Mouse (Mus musculus): ENCODE measurements at regions not wholly inside any gene's neighbourhood (a gene's known extent, or its start where the extent isn't known, plus 50 kb on each side); places are given as distances from the start of the nearest gene placed in this dataset.

- TF ChIP-seq CTCF (IDR thresholded peaks at IDR 0.05; ENCODE audit: low read depth) (no peak), EP300 (IDR thresholded peaks at IDR 0.05; ENCODE audit: low read depth) (no peak)
- WGBS, result 59% methylated on average over 3 of the region's 3 CpGs
- Histone ChIP-seq H3K27me3 (ENCODE audit: control insufficient read depth, insufficient read depth, low read length) (no peaks in the 10 kb centered on the region), H3K4me2 (ENCODE audit: low read depth, low read length) (no peak overlapping the region), H3K9me3 (replicated peaks; ENCODE audit: control insufficient read depth, low read length) (no peaks in the 10 kb centered on the region), H3K36me3 (replicated peaks; ENCODE audit: control insufficient read depth, insufficient read depth, low read length) (no peaks in the 10 kb centered on the region), H3K9ac (replicated peaks; ENCODE audit: low read depth, low read length) (no peak overlapping the region), H3K4me3 (ENCODE audit: low read depth, low read length) (no peak overlapping the region), H3K4me1 (ENCODE audit: control insufficient read depth, insufficient read depth) (no peaks in the 10 kb centered on the region), H3K27ac (ENCODE audit: low read depth) (no peak overlapping the region)
- ATAC-seq (ENCODE audit: insufficient read depth, low read depth), result no peak
- no peak for DNase-seq (ENCODE audit: low spot score)
Observed at GRCm38 (mm10) chr3:19810034-19810433, 146.8 kb upstream of the Cp start.

GRCm38 (mm10) chr3:19824904-19825303 lies 131.9 kb upstream of the Cp start:
- DNase-seq (ENCODE audit: low spot score) (no peak), ATAC-seq (ENCODE audit: insufficient read depth, low read depth) (no peak)
- H3K27me3 ChIP-seq (ENCODE audit: control insufficient read depth, insufficient read depth, low read length), result no peaks in the 10 kb centered on the region
- no peaks in the 10 kb centered on the region for H3K4me1 ChIP-seq (ENCODE audit: control insufficient read depth, insufficient read depth)
- no peak overlapping the region for H3K27ac ChIP-seq (ENCODE audit: low read depth)
- no peak overlapping the region for H3K4me3 ChIP-seq (ENCODE audit: low read depth, low read length)
- no peak overlapping the region for H3K4me2 ChIP-seq (ENCODE audit: low read depth, low read length)
- no peak for TF ChIP-seq EP300 (IDR thresholded peaks at IDR 0.05; ENCODE audit: low read depth)
- no peak for TF ChIP-seq CTCF (IDR thresholded peaks at IDR 0.05; ENCODE audit: low read depth)
- WGBS, result 76% methylated on average over 1 of the region's 1 CpGs
- H3K9me3 ChIP-seq (replicated peaks; ENCODE audit: control insufficient read depth, low read length), result no peaks in the 10 kb centered on the region
- H3K9ac ChIP-seq (replicated peaks; ENCODE audit: low read depth, low read length), result no peak overlapping the region
- H3K36me3 ChIP-seq (replicated peaks; ENCODE audit: control insufficient read depth, insufficient read depth, low read length), result no peaks in the 10 kb centered on the region

GRCm38 (mm10) chr3:19828518-19829246 lies 128.2 kb upstream of the Cp start:
- no peaks in the 10 kb centered on the region for H3K9me3 ChIP-seq (replicated peaks; ENCODE audit: control insufficient read depth, low read length)
- ATAC-seq (ENCODE audit: insufficient read depth, low read depth) (no peak), DNase-seq (ENCODE audit: low spot score) (no peak)
- no peaks in the 10 kb centered on the region for H3K36me3 ChIP-seq (replicated peaks; ENCODE audit: control insufficient read depth, insufficient read depth, low read length)
- no peak overlapping the region for H3K9ac ChIP-seq (replicated peaks; ENCODE audit: low read depth, low read length)
- H3K27me3 ChIP-seq (ENCODE audit: control insufficient read depth, insufficient read depth, low read length), result no peaks in the 10 kb centered on the region
- H3K27ac ChIP-seq (ENCODE audit: low read depth), result no peak overlapping the region
- no peak for TF ChIP-seq CTCF (IDR thresholded peaks at IDR 0.05; ENCODE audit: low read depth)
- no peak for TF ChIP-seq EP300 (IDR thresholded peaks at IDR 0.05; ENCODE audit: low read depth)
- H3K4me1 ChIP-seq (ENCODE audit: control insufficient read depth, insufficient read depth), result no peaks in the 10 kb centered on the region
- no peak overlapping the region for H3K4me3 ChIP-seq (ENCODE audit: low read depth, low read length)
- H3K4me2 ChIP-seq (ENCODE audit: low read depth, low read length), result no peak overlapping the region
- 73% methylated on average over 5 of the region's 5 CpGs for WGBS

GRCm38 (mm10) chr3:19829752-19830151 lies 127.1 kb upstream of the Cp start:
- Histone ChIP-seq H3K9ac (replicated peaks; ENCODE audit: low read depth, low read length) (no peak overlapping the region), H3K36me3 (replicated peaks; ENCODE audit: control insufficient read depth, insufficient read depth, low read length) (no peaks in the 10 kb centered on the region), H3K4me3 (ENCODE audit: low read depth, low read length) (no peak overlapping the region), H3K27me3 (ENCODE audit: control insufficient read depth, insufficient read depth, low read length) (no peaks in the 10 kb centered on the region), H3K9me3 (replicated peaks; ENCODE audit: control insufficient read depth, low read length) (no peaks in the 10 kb centered on the region), H3K4me1 (ENCODE audit: control insufficient read depth, insufficient read depth) (no peaks in the 10 kb centered on the region), H3K27ac (ENCODE audit: low read depth) (no peak overlapping the region), H3K4me2 (ENCODE audit: low read depth, low read length) (no peak overlapping the region)
- DNase-seq (ENCODE audit: low spot score) (no peak), ATAC-seq (ENCODE audit: insufficient read depth, low read depth) (no peak)
- WGBS, result 72% methylated on average over 2 of the region's 2 CpGs
- no peak for TF ChIP-seq CTCF (IDR thresholded peaks at IDR 0.05; ENCODE audit: low read depth)
- no peak for TF ChIP-seq EP300 (IDR thresholded peaks at IDR 0.05; ENCODE audit: low read depth)

GRCm38 (mm10) chr3:19848031-19848735 lies 108.7 kb upstream of the Cp start:
- no peaks in the 10 kb centered on the region for H3K9me3 ChIP-seq (replicated peaks; ENCODE audit: control insufficient read depth, low read length)

More at GRCm38 (mm10) chr3:19848031-19848735, 108.7 kb upstream of the Cp start:
- Histone ChIP-seq H3K9ac (replicated peaks; ENCODE audit: low read depth, low read length) (no peak overlapping the region), H3K27me3 (ENCODE audit: control insufficient read depth, insufficient read depth, low read length) (no peaks in the 10 kb centered on the region), H3K4me2 (ENCODE audit: low read depth, low read length) (no peak overlapping the region), H3K4me3 (ENCODE audit: low read depth, low read length) (no peak overlapping the region), H3K4me1 (ENCODE audit: control insufficient read depth, insufficient read depth) (no peaks in the 10 kb centered on the region), H3K27ac (ENCODE audit: low read depth) (no peak overlapping the region), H3K36me3 (replicated peaks; ENCODE audit: control insufficient read depth, insufficient read depth, low read length) (no peaks in the 10 kb centered on the region)
- ATAC-seq (ENCODE audit: insufficient read depth, low read depth) (no peak), DNase-seq (ENCODE audit: low spot score) (no peak)
- TF ChIP-seq EP300 (IDR thresholded peaks at IDR 0.05; ENCODE audit: low read depth) (no peak), CTCF (IDR thresholded peaks at IDR 0.05; ENCODE audit: low read depth) (no peak)
- 79% methylated on average over 6 of the region's 6 CpGs for WGBS
